Mouse (Mus musculus) erythroblast, adult 5-6 weeks (primary cell): ENCODE results near the gene Evl. TPM values are rescaled to one million over a fixed set of nuclear protein-coding genes. Genes with fewer than 3 reads are reported as not detected.

Experiments
- ATAC-seq: replicated peaks from 2 replicates; pipeline ENCODE4 v1.8.0; 2016; ENCODE audit warnings: moderate number of reproducible peaks, mild to moderate bottlenecking, moderate TSS enrichment, inconsistent platforms; ENCODE audit not compliant: poor library complexity, low FRiP score, severe bottlenecking
- total RNA-seq, 2 experiments: library from RNA; stranded (forward) in 1 of 2; stranded (reverse) in 1 of 2; fragments of 150-400 nt in 1 of 2; fragments of 200-764, 138-1000 nt in 1 of 2; gene quantifications; 2 replicates each; pipeline versions ENCODE4 v1.2.3 to v1.2.4; 2015 to 2017; ENCODE audit warnings: low replicate concordance in 2 of 2

Evl gene
- total RNA-seq, 2 experiments from 2014 or later: 17.1 to 23.2 TPM

- ATAC-seq: no peak
These were observed 81.0 kb downstream of the Evl start for GRCm38 (mm10) chr12:108635501-108635900.

GRCm38 (mm10) chr12:108637440-108637839, 82.9 kb downstream of the Evl start:
- ATAC-seq: no peak

- ATAC-seq: no peak
These were observed 84.6 kb downstream of the Evl start for GRCm38 (mm10) chr12:108639126-108639525.

GRCm38 (mm10) chr12:108642019-108642418, 87.5 kb downstream of the Evl start:
- no peak for ATAC-seq

- ATAC-seq: no peak
These were observed 91.7 kb downstream of the Evl start for GRCm38 (mm10) chr12:108646234-108646633.

- ATAC-seq: no peak
These were observed 93.3 kb downstream of the Evl start for GRCm38 (mm10) chr12:108647784-108648183.

- no peak for ATAC-seq
These were observed 96.6 kb downstream of the Evl start for GRCm38 (mm10) chr12:108651053-108651660.

- ATAC-seq: no peak
These were observed 99.1 kb downstream of the Evl start for GRCm38 (mm10) chr12:108653358-108654335.

GRCm38 (mm10) chr12:108657350-108657749, 102.8 kb downstream of the Evl start:
- ATAC-seq: no peak

- no peak for ATAC-seq
These were observed 114.2 kb downstream of the Evl start for GRCm38 (mm10) chr12:108668606-108669235.

GRCm38 (mm10) chr12:108671541-108671940, 117.0 kb downstream of the Evl start:
- ATAC-seq: no peak

GRCm38 (mm10) chr12:108672908-108673307, 118.4 kb downstream of the Evl start:
- ATAC-seq: no peak

GRCm38 (mm10) chr12:108673546-108673945, 119.0 kb downstream of the Evl start:
- no peak for ATAC-seq

- ATAC-seq: no peak
These were observed 120.0 kb downstream of the Evl start for GRCm38 (mm10) chr12:108674502-108674901.

- ATAC-seq: no peak
These were observed 120.4 kb downstream of the Evl start for GRCm38 (mm10) chr12:108674916-108675315.

- ATAC-seq: no peak
These were observed 121.3 kb downstream of the Evl start for GRCm38 (mm10) chr12:108675614-108676401.

GRCm38 (mm10) chr12:108677116-108677515, 122.6 kb downstream of the Evl start:
- ATAC-seq: no peak

- ATAC-seq: no peak
These were observed 123.8 kb downstream of the Evl start for GRCm38 (mm10) chr12:108678366-108678765.

GRCm38 (mm10) chr12:108680861-108681260, 126.3 kb downstream of the Evl start:
- no peak for ATAC-seq
